Mouse (Mus musculus): ENCODE measurements around the gene Mpp2.

Gene Mpp2

GRCm38 (mm10) chr11:102087931-102088898, at the start of gene Mpp2:
Gene Mpp2 (minus strand): TSS chr11:102088515.
- peak; percentile 64 for DNase-seq (ENCODE audit: low spot score)

GRCm38 (mm10) chr11:102137625-102138446, 49.5 kb upstream of the Mpp2 start:
- no peak for DNase-seq (ENCODE audit: low spot score)

GRCm38 (mm10) chr11:102134516-102134915, 46.2 kb upstream of the Mpp2 start:
- DNase-seq (ENCODE audit: low spot score): no peak

GRCm38 (mm10) chr11:102117386-102117785, 29.1 kb upstream of the Mpp2 start:
- DNase-seq (ENCODE audit: low spot score): no peak

DNA sequence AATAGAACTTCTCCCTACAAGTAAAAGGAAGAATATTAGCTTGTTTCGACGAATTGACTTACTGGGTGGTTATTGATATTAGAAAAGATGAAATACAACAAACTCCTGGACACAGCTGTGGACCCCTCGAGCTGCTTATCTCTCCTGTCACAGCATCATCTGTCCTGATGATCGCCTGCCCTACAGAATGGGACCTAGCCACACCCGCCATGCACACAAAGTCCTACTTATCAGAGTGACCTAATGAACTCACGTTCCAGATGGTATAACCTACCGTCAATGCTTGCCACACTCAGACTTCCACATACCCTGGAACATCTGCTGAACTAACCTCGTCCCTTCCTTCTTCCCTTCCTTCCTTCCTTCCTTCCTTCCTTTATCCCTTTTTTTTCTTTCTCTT, 27.9 kb upstream of the Mpp2 start:
- no peak for DNase-seq (ENCODE audit: low spot score)

GRCm38 (mm10) chr11:102111576-102111975, 23.3 kb upstream of the Mpp2 start:
- no peak for DNase-seq (ENCODE audit: low spot score)

DNA sequence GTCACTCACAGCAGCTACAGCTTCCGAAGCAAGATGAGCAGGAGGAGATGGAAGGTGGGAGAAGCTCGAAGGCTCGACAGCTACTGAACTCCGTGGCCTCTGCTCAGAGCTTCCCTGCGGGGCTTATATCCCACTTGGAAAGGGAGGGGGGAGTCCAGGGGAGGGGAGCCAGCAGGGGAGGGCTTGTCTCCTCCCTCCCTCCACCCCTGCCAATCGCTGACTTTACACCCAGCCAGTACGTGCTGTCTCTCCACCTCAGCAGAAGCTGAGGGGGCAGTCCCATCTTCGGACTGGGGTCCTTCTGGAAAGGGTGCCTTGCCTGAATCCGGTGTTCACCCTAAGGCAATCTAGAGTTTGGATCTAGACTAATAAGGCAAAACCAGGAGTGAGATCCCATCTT, 19.4 kb upstream of the Mpp2 start, which contains the start of gene Pyy:
Pyy (minus strand) TSS at position 101 of the 400 bp plus-strand sequence.
- no peak for DNase-seq (ENCODE audit: low spot score)

- no peak for DNase-seq (ENCODE audit: low spot score)
These were observed 18.6 kb upstream of the Mpp2 start for GRCm38 (mm10) chr11:102106911-102107310.

GRCm38 (mm10) chr11:102102485-102103258, 14.4 kb upstream of the Mpp2 start:
- peak; percentile 49 for DNase-seq (ENCODE audit: low spot score)

DNA sequence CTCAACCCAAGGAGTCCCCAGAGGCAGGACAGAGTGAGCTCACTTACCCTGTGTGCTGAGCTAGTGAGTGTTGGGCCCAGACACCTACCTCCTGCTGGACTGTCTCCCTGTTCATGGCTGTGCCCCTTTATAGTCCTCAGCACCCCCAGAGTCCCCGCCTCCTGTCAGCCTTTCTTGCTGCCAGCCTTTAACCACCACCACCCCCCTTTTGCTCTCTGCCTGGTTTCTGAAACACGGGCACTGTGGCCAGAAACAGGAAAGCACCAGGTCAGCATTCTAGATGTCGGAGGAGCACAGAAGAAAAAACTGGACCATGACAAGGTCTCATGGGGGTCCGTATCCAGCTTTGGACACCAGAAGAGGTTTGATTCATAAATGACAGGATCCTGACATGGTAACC, 12.9 kb upstream of the Mpp2 start, which contains the start of gene Ppy:
Ppy (minus strand) TSS at position 101 of the 400 bp plus-strand sequence.
- DNase-seq (ENCODE audit: low spot score): no peak

DNA sequence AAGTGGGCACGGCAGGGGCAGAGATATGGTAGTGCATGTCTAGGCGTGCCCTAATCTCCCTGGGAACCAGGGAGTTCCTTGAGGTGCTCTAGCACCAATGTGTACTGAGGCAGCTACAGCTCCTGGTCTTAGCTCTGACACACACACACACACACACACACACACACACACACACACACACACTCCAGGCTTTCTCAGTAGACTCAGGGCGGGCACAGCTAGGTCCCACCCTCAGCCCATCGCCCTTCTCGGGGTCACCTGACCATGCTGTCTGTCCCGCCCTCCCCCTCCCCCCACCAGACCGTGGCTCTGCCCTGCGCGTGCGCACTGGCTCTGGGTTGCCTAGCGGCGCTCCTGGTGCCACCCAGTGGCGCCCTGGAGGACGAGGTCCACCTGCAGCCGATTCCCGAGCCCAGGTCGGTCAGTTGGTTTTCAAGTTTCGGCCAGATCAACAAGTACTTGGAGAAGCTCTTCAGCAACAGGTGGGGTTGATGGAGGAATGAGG, 8.6 kb upstream of the Mpp2 start:
- DNase-seq (ENCODE audit: low spot score): peak; percentile 65

DNA sequence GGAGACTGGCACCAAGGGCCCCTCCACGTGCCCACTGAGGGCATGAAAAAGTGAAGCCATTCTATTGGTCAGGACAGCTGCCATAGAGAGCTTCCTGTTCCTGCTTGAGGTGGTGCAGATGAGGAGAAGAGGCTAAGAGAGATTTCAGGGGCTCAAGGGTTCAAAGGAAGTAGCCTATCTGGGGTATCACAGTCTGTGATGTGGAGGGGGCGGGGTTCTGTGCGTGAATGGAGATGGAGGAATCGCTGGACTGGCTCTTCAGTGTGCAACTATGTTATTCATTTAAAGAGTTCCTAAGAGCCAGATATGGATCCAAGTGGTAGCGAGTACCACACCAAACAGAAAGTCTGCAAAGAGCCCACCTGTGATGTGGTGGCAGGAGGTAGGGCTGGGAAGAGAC, 8.1 kb upstream of the Mpp2 start:
- DNase-seq (ENCODE audit: low spot score): no peak

DNA sequence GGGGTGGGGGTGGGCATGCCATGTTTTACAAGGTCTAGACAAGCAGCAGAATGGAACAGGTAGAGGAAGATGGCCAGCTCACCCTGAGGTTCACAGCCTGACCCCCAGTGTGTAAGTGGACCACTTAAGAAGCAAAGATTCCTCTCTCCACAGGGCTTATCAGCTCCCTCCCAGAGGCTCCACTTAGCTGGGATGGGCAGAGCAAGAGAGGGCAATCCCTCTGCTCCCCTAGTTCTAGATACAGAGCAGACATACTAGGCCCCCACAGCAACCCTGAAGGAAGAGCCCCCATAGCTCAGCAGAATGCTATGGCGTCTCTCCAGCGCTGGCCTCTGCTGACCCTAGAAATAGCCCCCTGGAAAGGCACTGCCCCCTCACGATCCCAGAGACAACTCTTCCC, 7.4 kb upstream of the Mpp2 start:
- DNase-seq (ENCODE audit: low spot score): no peak

DNA sequence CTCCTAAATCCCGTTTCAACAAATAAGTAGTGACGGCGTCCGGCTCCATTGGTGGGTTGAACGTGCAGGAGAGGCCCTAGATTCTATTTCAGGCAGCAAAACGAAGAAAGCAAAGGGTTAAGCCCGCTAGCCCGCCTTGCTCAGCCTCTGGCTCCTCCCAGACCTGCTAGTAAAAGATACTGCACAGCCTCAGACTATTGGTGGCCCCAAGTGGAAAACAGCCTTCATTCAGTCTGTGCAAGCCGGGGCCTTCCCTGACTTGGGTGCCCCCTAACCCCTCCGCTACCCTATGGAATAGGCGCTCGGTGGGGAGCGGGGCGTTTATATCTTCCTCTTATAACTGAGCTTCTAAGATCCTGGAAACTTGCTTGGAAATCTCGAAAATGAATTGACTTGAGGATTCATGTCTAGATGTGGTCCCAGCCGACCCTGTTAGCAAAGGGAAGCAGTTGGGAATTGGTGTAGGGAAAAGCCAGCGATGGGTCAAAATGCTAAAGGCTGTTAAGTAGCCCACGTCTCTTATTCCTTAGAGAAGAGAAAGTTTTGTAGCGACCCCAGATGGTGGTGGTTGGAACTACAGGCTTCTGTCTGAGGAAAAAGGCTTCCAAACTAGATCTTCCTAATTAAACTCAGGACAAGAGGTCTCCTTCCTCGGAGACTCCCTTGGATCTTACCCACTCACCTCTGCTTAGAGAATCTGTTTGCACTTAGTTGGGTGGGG, 933 bp upstream of the Mpp2 start:
- DNase-seq (ENCODE audit: low spot score): peak; percentile 39

DNA sequence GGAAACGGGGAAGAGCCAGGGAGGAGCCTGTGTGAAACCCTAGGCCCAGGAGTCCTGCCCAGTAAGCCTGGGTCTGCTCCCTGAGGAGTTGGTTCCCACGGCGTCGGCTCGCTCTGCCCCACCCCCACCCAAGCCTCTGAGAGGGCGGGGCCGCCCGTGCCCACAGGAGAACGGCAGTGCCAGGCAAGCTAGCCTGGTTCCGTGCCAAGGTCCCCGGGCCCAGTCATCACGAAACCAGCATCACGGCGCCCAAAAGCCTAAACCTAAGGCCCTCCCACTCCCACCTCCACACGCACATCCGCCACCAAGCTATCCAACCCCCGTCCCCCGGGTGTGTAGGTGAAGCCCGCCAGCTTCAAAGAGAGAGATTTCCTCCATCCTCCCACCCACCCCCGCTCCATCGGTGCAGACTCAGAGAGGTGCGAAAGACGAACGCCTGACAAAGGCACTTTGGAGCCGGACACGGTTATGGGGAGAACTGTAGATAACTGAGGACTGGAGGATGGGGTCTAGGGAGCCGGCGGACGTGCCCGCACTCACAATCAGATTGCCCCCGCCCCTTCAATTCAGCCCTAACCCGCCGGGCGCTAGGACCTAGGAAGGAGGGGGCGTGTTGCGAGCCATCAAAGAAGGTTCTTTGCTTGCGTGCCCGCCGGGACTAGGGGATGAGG, 1.1 kb downstream of the Mpp2 start:
- DNase-seq (ENCODE audit: low spot score): peak; percentile 60

DNA sequence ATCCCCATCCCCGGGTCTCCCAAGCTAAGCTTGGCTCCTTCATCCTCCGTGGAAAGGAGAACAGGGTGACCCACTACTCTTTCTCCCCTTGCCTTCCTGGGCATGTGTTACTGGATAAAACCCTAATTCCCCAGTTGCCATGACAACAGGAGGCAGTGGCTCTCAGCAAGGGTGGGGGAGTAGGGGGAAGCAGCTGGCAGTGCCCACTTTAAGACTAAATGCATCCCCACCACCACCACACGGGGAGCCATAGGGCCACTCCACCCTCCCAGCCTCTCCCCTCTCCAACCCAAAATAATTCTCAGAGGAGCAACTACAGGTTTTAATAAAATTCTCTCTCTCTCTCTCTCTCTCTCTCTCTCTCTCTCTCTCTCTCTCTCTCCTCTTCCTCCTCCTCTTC, 2.0 kb downstream of the Mpp2 start:
- DNase-seq (ENCODE audit: low spot score): no peak

DNA sequence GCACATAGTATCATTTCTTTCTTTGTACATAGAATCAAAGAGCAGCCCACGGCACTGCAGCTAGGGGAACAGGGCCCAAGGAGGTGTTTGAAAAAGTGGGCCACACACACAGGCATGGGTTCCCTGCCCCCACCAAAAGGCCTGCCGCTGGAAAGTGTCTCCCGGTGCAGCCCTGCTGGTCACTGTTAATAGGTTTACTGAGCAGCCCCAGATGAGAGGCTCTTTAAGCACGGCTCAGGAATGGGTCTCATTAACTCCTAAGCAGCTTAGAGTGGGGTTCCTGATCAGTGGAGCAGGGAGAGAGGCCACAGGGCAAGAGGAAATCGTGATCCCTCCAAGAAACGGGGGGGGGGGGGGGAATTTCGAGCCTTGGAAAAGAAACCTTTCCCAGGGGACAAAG, 4.2 kb downstream of the Mpp2 start:
- no peak for DNase-seq (ENCODE audit: low spot score)

- no peak for DNase-seq (ENCODE audit: low spot score)
These were observed 5.1 kb downstream of the Mpp2 start for GRCm38 (mm10) chr11:102083193-102083592.

- peak; percentile 59 for DNase-seq (ENCODE audit: low spot score)
These were observed 6.0 kb downstream of the Mpp2 start for GRCm38 (mm10) chr11:102082322-102082721.

GRCm38 (mm10) chr11:102073722-102074121, 14.6 kb downstream of the Mpp2 start:
- no peak for DNase-seq (ENCODE audit: low spot score)

Data from lung, postnatal 25 days (tissue).